12 mouse cellular contexts compared by ENCODE assay signal in genomic region chr13:51866151-51866659, GRCm38 (mm10). TPM values are rescaled to one million over a fixed set of nuclear protein-coding genes. Genes with fewer than 3 reads are reported as not detected.
DNase-seq lines count a peak whose midpoint lies in the region; ATAC-seq and TF ChIP-seq lines count a peak whose summit lies in the region.
"Had no signal": no experiment of that assay in that cellular context is flagged by ENCODE, and none has a peak within 500 bp of the region (broad histone marks: within the 10 kb centered on the region; RNA-seq: fewer than 3 reads in every experiment).

No protein-coding gene starts in this region.

- H3K4me2 ChIP-seq in midbrain, postnatal 0 days (ENCODE audit: low read depth, low read length, poor library complexity, severe bottlenecking) = no peak overlapping the region
- H3K4me2 ChIP-seq: hindbrain, embryonic 13.5 days had no signal

- no peak for DNase-seq in cerebellum, postnatal 4 days (ENCODE audit: low spot score in 2 of 2)
- no peak for DNase-seq in ES-E14 (ENCODE audit: low read depth, low spot score)
- peak; percentile 73 to 78 for DNase-seq in gastrocnemius, adult 8-10 months (ENCODE audit: low spot score in 2 of 2)
- DNase-seq in kidney, postnatal 36 days = peak; percentile 92 to 95
- DNase-seq in urinary bladder, postnatal 36 days (ENCODE audit: low spot score in 2 of 2) = no peak
- no peak for DNase-seq in midbrain, postnatal 0 days (ENCODE audit: low spot score)
- DNase-seq: B cell, adult 2 months; heart, adult 11 months had no signal

- peaks cover 0 to 3% of the 10 kb centered on the region in 2 experiments; a peak in 1 of 4 replicates for H3K4me1 ChIP-seq in ES-E14 (ENCODE audit: control insufficient read depth in 2 of 2, insufficient read depth in 2 of 2, low read length in 2 of 2, poor library complexity in 1 of 2)
- no peaks in the 10 kb centered on the region for H3K4me1 ChIP-seq in midbrain, postnatal 0 days (ENCODE audit: insufficient read depth, low read length)
- H3K4me1 ChIP-seq: hindbrain, embryonic 13.5 days had no signal

- H3K36me3 ChIP-seq in ES-E14 (ENCODE audit: control insufficient read depth, insufficient read depth, low read length, poor library complexity, severe bottlenecking) = no peaks in the 10 kb centered on the region
- H3K36me3 ChIP-seq in midbrain, postnatal 0 days (ENCODE audit: insufficient read depth, low read length) = no peaks in the 10 kb centered on the region
- H3K36me3 ChIP-seq: hindbrain, embryonic 13.5 days had no signal

- peak; percentile 71 for ATAC-seq in cerebellum, adult (ENCODE audit: insufficient number of reproducible peaks, low FRiP score, low TSS enrichment)
- no peak for ATAC-seq in midbrain, postnatal 0 days (ENCODE audit: low FRiP score)
- no peak for ATAC-seq in granulocyte monocyte progenitor cell, adult 5-6 weeks (replicated peaks; ENCODE audit: poor library complexity, severe bottlenecking)

- H3K9ac ChIP-seq in ES-E14 (ENCODE audit: insufficient read depth, low read depth, low read length, poor library complexity, severe bottlenecking) = no peak overlapping the region
- H3K9ac ChIP-seq in midbrain, postnatal 0 days (replicated peaks; ENCODE audit: low read length, poor library complexity, severe bottlenecking) = no peak overlapping the region
- H3K9ac ChIP-seq: hindbrain, embryonic 13.5 days had no signal

- in situ Hi-C loops in ES-E14 (cut with MboI; ENCODE audit: low sequenced_read_pairs in 2 of 2, unreplicated experiment in 2 of 2) = no loop called here

- H3K9me3 ChIP-seq in ES-E14 (ENCODE audit: control insufficient read depth, insufficient read depth, low read depth, low read length) = no peaks in the 10 kb centered on the region
- H3K9me3 ChIP-seq in midbrain, postnatal 0 days (ENCODE audit: low read length) = no peaks in the 10 kb centered on the region
- H3K9me3 ChIP-seq: hindbrain, embryonic 13.5 days had no signal

- H3K27ac ChIP-seq in ES-E14 (ENCODE audit: insufficient read depth, low read depth, low read length, poor library complexity, severe bottlenecking) = no peak overlapping the region
- no peak overlapping the region for H3K27ac ChIP-seq in midbrain, postnatal 0 days (ENCODE audit: low read depth, low read length)
- H3K27ac ChIP-seq: hindbrain, embryonic 13.5 days had no signal

- WGBS in midbrain, postnatal 0 days = 78% methylated on average over 11 of the region's 11 CpGs

- H3K27me3 ChIP-seq in midbrain, postnatal 0 days (ENCODE audit: insufficient read depth, low read length) = no peaks in the 10 kb centered on the region

- no peak for TF ChIP-seq CTCF in midbrain, postnatal 0 days (IDR thresholded peaks at IDR 0.05)

- no peak overlapping the region for H3K4me3 ChIP-seq in ES-E14 (ENCODE audit: insufficient read depth in 1 of 2, low read depth in 1 of 2, low read length in 2 of 2, poor library complexity in 1 of 2, severe bottlenecking in 1 of 2)
- H3K4me3 ChIP-seq in midbrain, postnatal 0 days (ENCODE audit: low read depth, low read length) = no peak overlapping the region
- H3K4me3 ChIP-seq: erythroblast, embryonic 14.5 days; hindbrain, embryonic 13.5 days had no signal

TF ChIP-seq in ES-E14, 5 proteins besides CTCF, POLR2A, EP300 and RAD21:
- TF ChIP-seq CHD2 (IDR thresholded peaks at IDR 0.05; ENCODE audit: low read depth, low read length) (no peak), MAFK (IDR thresholded peaks at IDR 0.05; ENCODE audit: insufficient read depth, low read depth, low read length) (0 out of 2 replicates have a peak, but pooled peaks have one; percentile 40)

RNA-seq across cellular contexts. Expression of gene Gadd45g, which starts 19.7 kb away (rescaled TPM):
- 43.3 and 57.8 TPM in 2 replicates for total RNA-seq in ES-E14 (2012; rRNA removed)
- 10 to 100 TPM; 18.1 to 74.5 (median 34.4) TPM for total RNA-seq in gastrocnemius, adult 8-10 months (2022)
- 7.3 and 10.3 TPM in 2 replicates for total RNA-seq in midbrain, postnatal 0 days (2014; rRNA removed)
- 20.4 and 23.3 TPM in 2 replicates for polyA plus RNA-seq in midbrain, postnatal 0 days (2015; fragmentation: Nextera tagmentation; extraction: Ambion mirVana)
- total RNA-seq in granulocyte monocyte progenitor cell, adult 5-6 weeks (2014; fragmentation: Nextera tagmentation) = 0.60 and 1.8 TPM in 2 replicates
- 3.3 and 7.0 TPM in 2 replicates for total RNA-seq in granulocyte monocyte progenitor cell, adult 5-6 weeks (2017)

Comparison
In these comparisons a context has a peak if more than half of its experiments do, and no peak if none do; other contexts are left out.
1. DNase-seq: peak in gastrocnemius, adult 8-10 months (2 of 2) and kidney, postnatal 36 days (2 of 2); none in cerebellum, postnatal 4 days (0 of 2), ES-E14 (single experiment), urinary bladder, postnatal 36 days (0 of 2) and midbrain, postnatal 0 days (single experiment).